Mouse (Mus musculus) cerebellum, adult 11 months (tissue): ENCODE measurements around the gene Olfr1143.

Experiments
- DNase-seq: peaks from one replicate; pipeline ENCODE4 v3.0.0; 2022

The Olfr1143 gene

GRCm38 (mm10) chr2:87800292-87800691 lies at the start of gene Olfr1143:
Olfr1143 (plus strand) TSS chr2:87800592.
- DNase-seq: no peak

DNA sequence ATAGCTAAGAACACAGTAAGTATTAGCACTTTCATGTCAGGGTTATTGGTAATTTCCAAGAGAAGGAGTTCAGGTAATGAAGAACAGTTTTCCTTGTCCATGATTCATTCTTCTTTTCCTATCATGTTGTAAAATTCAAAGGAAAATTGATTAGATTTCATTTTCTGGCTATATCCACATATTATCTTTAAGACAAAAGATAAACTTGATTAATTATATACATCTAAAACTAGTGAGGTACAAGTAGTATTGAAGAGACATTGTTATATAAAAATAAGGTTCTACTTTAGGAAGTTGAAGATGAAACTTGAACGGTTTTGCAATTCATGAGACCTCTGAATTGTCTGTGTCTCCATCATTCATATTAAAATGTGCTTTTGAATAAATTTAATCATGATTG lies 46.5 kb upstream of the Olfr1143 start, which contains the start of gene Olfr1141:
Gene Olfr1141, minus strand, starts transcription at position 101 of the 400 bp plus-strand sequence.
- no peak for DNase-seq

GRCm38 (mm10) chr2:87776143-87776542 lies 24.2 kb upstream of the Olfr1143 start:
- DNase-seq: no peak

DNA sequence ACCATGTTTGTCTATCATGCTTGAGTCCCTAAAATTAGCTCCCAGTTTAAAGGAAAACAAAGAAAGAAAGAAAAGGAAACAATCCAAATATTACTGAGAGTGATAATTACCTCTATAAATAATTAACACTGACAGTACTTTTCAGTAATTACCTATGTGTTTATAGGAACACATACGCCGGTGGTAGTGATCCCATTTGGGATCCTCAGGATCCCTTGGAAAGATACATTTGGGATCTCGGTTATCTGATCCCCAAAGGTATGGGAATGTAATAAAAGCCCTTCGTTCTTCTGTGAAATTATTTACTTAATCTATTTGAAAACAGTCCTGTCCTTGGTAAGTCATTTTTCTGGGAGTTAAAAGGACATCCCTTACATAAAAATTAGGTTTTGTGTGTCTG lies 21.2 kb upstream of the Olfr1143 start, which contains the start of gene Olfr152:
Gene Olfr152, plus strand, starts transcription at position 301 of the 400 bp plus-strand sequence.
- no peak for DNase-seq

DNA sequence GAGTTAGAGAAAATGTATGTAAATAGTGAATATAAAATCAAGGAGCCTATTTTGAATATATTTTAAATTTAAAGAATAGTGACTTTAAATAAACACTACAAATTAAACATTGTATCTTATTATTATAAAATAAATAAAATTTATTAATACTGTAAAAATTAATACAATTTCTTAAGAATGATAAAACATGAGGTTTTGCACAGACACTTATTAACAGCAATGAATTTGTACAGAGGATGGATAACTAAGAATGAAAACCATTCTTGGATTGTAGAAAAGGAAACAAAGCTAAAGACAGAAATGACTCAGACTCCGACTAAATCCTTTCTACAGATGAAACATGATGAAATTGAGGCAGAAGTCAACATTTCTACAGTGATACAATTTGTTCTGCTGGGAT lies 9.1 kb downstream of the Olfr1143 start, which contains the start of gene Olfr1145:
Gene Olfr1145, plus strand, starts transcription at position 301 of the 400 bp plus-strand sequence.
- DNase-seq: no peak

DNA sequence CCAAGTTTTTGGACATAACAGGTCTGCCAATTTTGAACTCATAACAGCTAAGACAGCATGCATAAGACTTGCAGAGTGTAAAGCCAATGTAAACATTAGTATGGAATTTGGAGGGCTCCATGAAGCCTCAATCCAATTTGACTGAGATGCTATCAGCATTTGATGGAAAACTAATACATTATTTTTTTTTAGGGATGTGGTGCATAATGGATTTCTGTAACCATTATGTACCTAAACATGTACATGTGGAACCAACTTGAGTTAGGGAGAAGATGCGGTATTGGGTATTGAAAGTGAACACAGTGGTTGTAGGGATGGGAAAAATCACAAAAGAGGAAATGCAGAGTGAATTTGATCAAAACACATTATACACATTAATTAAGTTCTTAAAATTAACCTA lies 29.8 kb downstream of the Olfr1143 start, which contains the start of gene Olfr1148:
Gene Olfr1148, plus strand, starts transcription at position 301 of the 400 bp plus-strand sequence.
- DNase-seq: no peak

- no peak for DNase-seq
Measured at GRCm38 (mm10) chr2:87843693-87844092, 43.3 kb downstream of the Olfr1143 start, which contains the start of gene Olfr1150-ps1. Olfr1150-ps1 (plus strand) TSS chr2:87843993.
